Mouse (Mus musculus): ENCODE measurements at regions not wholly inside any gene's neighbourhood (a gene's known extent, or its start where the extent isn't known, plus 50 kb on each side); places are given as distances from the start of the nearest gene placed in this dataset.

DNA sequence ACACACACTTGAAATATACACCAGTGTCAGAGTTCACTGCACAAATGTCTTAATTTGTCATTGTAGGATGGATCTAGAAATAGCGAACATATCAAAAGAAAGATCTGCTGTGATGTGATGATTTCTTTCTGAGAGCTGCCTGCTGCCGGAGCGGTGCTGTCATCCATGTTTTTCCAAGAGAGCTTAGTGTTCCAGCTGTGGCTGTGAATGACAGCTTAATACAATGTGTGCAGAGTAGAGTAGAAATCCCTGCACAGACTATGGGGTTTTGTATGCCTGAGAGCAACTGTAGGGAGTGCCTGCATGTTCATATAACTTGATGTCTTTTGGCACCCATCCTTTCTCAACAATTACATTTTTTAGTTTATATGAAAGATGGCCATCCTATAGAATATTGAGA is 274.6 kb upstream of the Btbd3 start:
- H3K36me3 ChIP-seq (replicated peaks; ENCODE audit: control insufficient read depth, insufficient read depth, low read depth): no peaks in the 10 kb centered on the region
- no peak for DNase-seq (ENCODE audit: low read depth in 3 of 3, low spot score in 3 of 3)
- no peak for ATAC-seq (ENCODE audit: insufficient read depth)
- H3K4me2 ChIP-seq (ENCODE audit: low read depth): no peak overlapping the region
- TF ChIP-seq EP300 (IDR thresholded peaks at IDR 0.05; ENCODE audit: low read depth) (no peak), CTCF (IDR thresholded peaks at IDR 0.05; ENCODE audit: low read depth) (no peak)
- H3K4me3 ChIP-seq (ENCODE audit: insufficient read depth in 1 of 2, low read depth in 2 of 2, low read length in 2 of 2): no peak overlapping the region
- no peaks in the 10 kb centered on the region for H3K9me3 ChIP-seq (ENCODE audit: control insufficient read depth, low read length)
- no peaks in the 10 kb centered on the region for H3K27me3 ChIP-seq (ENCODE audit: control insufficient read depth, insufficient read depth, low read length)
- no peak overlapping the region for H3K27ac ChIP-seq
- WGBS (ENCODE audit: insufficient replicate concordance): 70% methylated on average over 3 of the region's 3 CpGs
- H3K4me1 ChIP-seq (replicated peaks; ENCODE audit: control insufficient read depth in 2 of 2, insufficient read depth in 2 of 2, low read length in 1 of 2): no peaks in the 10 kb centered on the region
- H3K9ac ChIP-seq (replicated peaks): no peak overlapping the region

- TF ChIP-seq CTCF (IDR thresholded peaks at IDR 0.05; ENCODE audit: low read depth) (no peak), EP300 (IDR thresholded peaks at IDR 0.05; ENCODE audit: low read depth) (no peak)
- Histone ChIP-seq H3K36me3 (replicated peaks; ENCODE audit: control insufficient read depth, insufficient read depth, low read depth) (no peaks in the 10 kb centered on the region), H3K9ac (replicated peaks) (no peak overlapping the region), H3K4me3 (ENCODE audit: insufficient read depth in 1 of 2, low read depth in 2 of 2, low read length in 2 of 2) (no peak overlapping the region), H3K27me3 (ENCODE audit: control insufficient read depth, insufficient read depth, low read length) (no peaks in the 10 kb centered on the region), H3K4me1 (replicated peaks; ENCODE audit: control insufficient read depth in 2 of 2, insufficient read depth in 2 of 2, low read length in 1 of 2) (no peaks in the 10 kb centered on the region), H3K27ac (no peak overlapping the region), H3K9me3 (ENCODE audit: control insufficient read depth, low read length) (no peaks in the 10 kb centered on the region), H3K4me2 (ENCODE audit: low read depth) (no peak overlapping the region)
- ATAC-seq (ENCODE audit: insufficient read depth): no peak
- no peak for DNase-seq (ENCODE audit: low read depth in 3 of 3, low spot score in 3 of 3)
- WGBS (ENCODE audit: insufficient replicate concordance): 47% methylated on average over 4 of the region's 4 CpGs
These were observed 278.6 kb upstream of the Btbd3 start for GRCm38 (mm10) chr2:137977767-137978166.

- TF ChIP-seq CTCF (IDR thresholded peaks at IDR 0.05; ENCODE audit: low read depth) (no peak), EP300 (IDR thresholded peaks at IDR 0.05; ENCODE audit: low read depth) (no peak)
- no peak for ATAC-seq (ENCODE audit: insufficient read depth)
- 46% methylated on average over 3 of the region's 3 CpGs for WGBS (ENCODE audit: insufficient replicate concordance)
These were observed 281.7 kb upstream of the Btbd3 start for GRCm38 (mm10) chr2:137974651-137975050.

DNA sequence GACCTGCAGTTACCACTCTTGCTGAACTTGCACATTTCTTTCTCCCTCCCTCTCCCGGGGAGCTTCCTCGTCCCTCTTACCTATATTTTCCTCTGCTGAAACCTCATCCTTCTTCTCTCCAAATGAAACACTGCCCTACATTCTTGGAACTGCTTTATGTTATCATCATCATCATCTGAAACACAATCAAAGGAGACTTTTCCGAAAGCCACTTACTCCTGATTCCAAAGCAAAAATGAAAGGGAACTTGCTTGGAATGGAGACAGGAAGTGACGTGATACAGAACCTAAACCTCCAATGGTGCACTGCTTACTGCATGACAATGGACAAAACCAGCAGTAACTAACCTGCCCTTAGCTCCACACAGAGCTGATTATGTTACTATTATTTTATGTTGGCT is 287.2 kb upstream of the Btbd3 start:
- H3K4me1 ChIP-seq (replicated peaks; ENCODE audit: control insufficient read depth in 2 of 2, insufficient read depth in 2 of 2, low read length in 1 of 2): no peaks in the 10 kb centered on the region
- ATAC-seq (ENCODE audit: insufficient read depth): no peak
- WGBS (ENCODE audit: insufficient replicate concordance): 48% methylated on average over 4 of the region's 4 CpGs

More at GRCm38 (mm10) chr2:137974651-137975050, 281.7 kb upstream of the Btbd3 start:
- Histone ChIP-seq H3K9me3 (ENCODE audit: control insufficient read depth, low read length) (no peaks in the 10 kb centered on the region), H3K9ac (replicated peaks) (no peak overlapping the region), H3K27me3 (ENCODE audit: control insufficient read depth, insufficient read depth, low read length) (no peaks in the 10 kb centered on the region), H3K4me3 (ENCODE audit: insufficient read depth in 1 of 2, low read depth in 2 of 2, low read length in 2 of 2) (no peak overlapping the region), H3K4me2 (ENCODE audit: low read depth) (no peak overlapping the region), H3K36me3 (replicated peaks; ENCODE audit: control insufficient read depth, insufficient read depth, low read depth) (no peaks in the 10 kb centered on the region), H3K27ac (no peak overlapping the region), H3K4me1 (replicated peaks; ENCODE audit: control insufficient read depth in 2 of 2, insufficient read depth in 2 of 2, low read length in 1 of 2) (no peaks in the 10 kb centered on the region)
- DNase-seq (ENCODE audit: low read depth in 3 of 3, low spot score in 3 of 3): no peak

GRCm38 (mm10) chr2:137966460-137967076 is 289.8 kb upstream of the Btbd3 start:
- no peak overlapping the region for H3K9ac ChIP-seq (replicated peaks)
- TF ChIP-seq EP300 (IDR thresholded peaks at IDR 0.05; ENCODE audit: low read depth) (no peak), CTCF (IDR thresholded peaks at IDR 0.05; ENCODE audit: low read depth) (no peak)
- H3K9me3 ChIP-seq (ENCODE audit: control insufficient read depth, low read length): no peaks in the 10 kb centered on the region
- H3K27ac ChIP-seq: no peak overlapping the region
- H3K4me2 ChIP-seq (ENCODE audit: low read depth): no peak overlapping the region
- no peak overlapping the region for H3K4me3 ChIP-seq (ENCODE audit: insufficient read depth in 1 of 2, low read depth in 2 of 2, low read length in 2 of 2)
- WGBS (ENCODE audit: insufficient replicate concordance): 49% methylated on average over 10 of the region's 10 CpGs
- no peaks in the 10 kb centered on the region for H3K36me3 ChIP-seq (replicated peaks; ENCODE audit: control insufficient read depth, insufficient read depth, low read depth)
- no peaks in the 10 kb centered on the region for H3K4me1 ChIP-seq (replicated peaks; ENCODE audit: control insufficient read depth in 2 of 2, insufficient read depth in 2 of 2, low read length in 1 of 2)
- ATAC-seq (ENCODE audit: insufficient read depth) (no peak), DNase-seq (ENCODE audit: low read depth in 3 of 3, low spot score in 3 of 3) (no peak)
- no peaks in the 10 kb centered on the region for H3K27me3 ChIP-seq (ENCODE audit: control insufficient read depth, insufficient read depth, low read length)

More for the DNA sequence above, 287.2 kb upstream of the Btbd3 start:
- TF ChIP-seq CTCF (IDR thresholded peaks at IDR 0.05; ENCODE audit: low read depth) (no peak), EP300 (IDR thresholded peaks at IDR 0.05; ENCODE audit: low read depth) (no peak)
- no peak for DNase-seq (ENCODE audit: low read depth in 3 of 3, low spot score in 3 of 3)
- no peak overlapping the region for H3K4me2 ChIP-seq (ENCODE audit: low read depth)
- no peak overlapping the region for H3K4me3 ChIP-seq (ENCODE audit: insufficient read depth in 1 of 2, low read depth in 2 of 2, low read length in 2 of 2)
- no peaks in the 10 kb centered on the region for H3K27me3 ChIP-seq (ENCODE audit: control insufficient read depth, insufficient read depth, low read length)
- H3K36me3 ChIP-seq (replicated peaks; ENCODE audit: control insufficient read depth, insufficient read depth, low read depth): no peaks in the 10 kb centered on the region
- H3K9ac ChIP-seq (replicated peaks): no peak overlapping the region
- H3K9me3 ChIP-seq (ENCODE audit: control insufficient read depth, low read length): no peaks in the 10 kb centered on the region
- no peak overlapping the region for H3K27ac ChIP-seq

Measured in liver, embryonic 14.5 days (tissue).